Mouse (Mus musculus) MEL (cell line): ENCODE results near the gene Dtx3.

ENCODE experiments used
- CTCF ChIP-seq, 3 experiments: IDR thresholded peaks in 2 of 3; conservative IDR thresholded peaks in 1 of 3; 2 replicates each; pipeline ENCODE4 v1.5.1; 2011 to 2012; ENCODE audit warnings: low read length in 3 of 3, low read depth in 2 of 3, mild to moderate bottlenecking in 2 of 3, improper control_type of control experiment in 1 of 3, inconsistent platforms in 1 of 3, mixed read lengths in 1 of 3, moderate library complexity in 1 of 3; ENCODE audit not compliant: control insufficient read depth in 1 of 3, insufficient read depth in 1 of 3, poor library complexity in 1 of 3, severe bottlenecking in 1 of 3
- EP300 ChIP-seq, 2 experiments: IDR thresholded peaks; 2 replicates each; pipeline ENCODE4 v1.6.1; 2011; ENCODE audit warnings: improper control_type of control experiment in 2 of 2, low read length in 2 of 2, low read depth in 1 of 2, mild to moderate bottlenecking in 1 of 2
- GATA1 ChIP-seq: IDR thresholded peaks from 2 replicates; pipeline ENCODE4 v1.6.1; 2011; ENCODE audit warnings: low read depth, low read length, improper control_type of control experiment
- MAX ChIP-seq: IDR thresholded peaks from 2 replicates; pipeline ENCODE4 v1.6.1; 2011; ENCODE audit warnings: low read length, improper control_type of control experiment
- NELFE ChIP-seq: IDR thresholded peaks from 2 replicates; pipeline ENCODE4 v1.6.1; 2011; ENCODE audit warnings: low read depth, low read length, improper control_type of control experiment
- POLR2AphosphoS5 ChIP-seq: IDR thresholded peaks from 2 replicates; pipeline ENCODE4 v1.6.1; 2012; ENCODE audit warnings: low read depth, borderline replicate concordance, mild to moderate bottlenecking, inconsistent platforms, low read length, moderate library complexity, mixed read lengths
- RAD21 ChIP-seq: IDR thresholded peaks from 2 replicates; pipeline ENCODE4 v1.6.1; 2011; ENCODE audit warnings: mild to moderate bottlenecking, low read depth, low read length, improper control_type of control experiment
- USF1 ChIP-seq: IDR thresholded peaks from 2 replicates; pipeline ENCODE4 v1.6.1; 2014; ENCODE audit warnings: low read depth, mild to moderate bottlenecking, inconsistent platforms, low read length, improper control_type of control experiment, moderate library complexity
- USF2 ChIP-seq, 2 experiments: IDR thresholded peaks; 2 replicates each; pipeline ENCODE4 v1.6.1; 2011 to 2012; ENCODE audit warnings: improper control_type of control experiment in 2 of 2, low read length in 2 of 2, borderline replicate concordance in 1 of 2, inconsistent platforms in 1 of 2, low read depth in 1 of 2, mild to moderate bottlenecking in 1 of 2; ENCODE audit not compliant: insufficient read depth in 1 of 2
- ZC3H11A ChIP-seq: IDR thresholded peaks from 2 replicates; pipeline ENCODE4 v1.6.1; 2012; ENCODE audit warnings: low read depth, mild to moderate bottlenecking, inconsistent platforms, low read length, improper control_type of control experiment
- ZNF384 ChIP-seq: IDR thresholded peaks from 2 replicates; pipeline ENCODE4 v1.6.1; 2012; ENCODE audit warnings: low read depth, mild to moderate bottlenecking, inconsistent platforms, low read length, improper control_type of control experiment

DNA sequence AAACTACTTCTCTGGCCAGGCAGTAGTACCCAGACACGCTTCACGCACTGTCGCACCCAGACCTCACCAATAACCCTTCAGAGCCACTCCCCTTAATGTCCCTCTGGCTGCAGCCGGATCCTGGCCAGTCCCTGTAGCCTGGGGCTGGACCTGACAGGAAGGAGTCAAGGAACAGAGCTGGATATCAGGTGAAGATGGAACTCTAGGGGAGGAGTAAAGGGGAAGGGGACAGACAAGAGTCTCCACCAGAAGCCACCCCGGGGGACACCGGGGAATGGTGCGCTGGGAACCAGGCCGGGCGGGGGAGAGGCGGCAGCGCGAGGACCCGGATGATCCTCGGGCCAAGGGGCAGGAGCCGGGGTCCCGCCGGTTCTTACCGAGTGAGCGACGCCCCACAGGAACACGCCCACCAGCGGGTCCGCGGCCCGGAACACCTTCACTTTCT, 15.5 kb upstream of the Dtx3 start:
- TF ChIP-seq MAX (no peak), GATA1 (no peak), ZC3H11A (no peak), NELFE (no peak), CTCF (IDR thresholded peaks at IDR 0.05 in 2 of 3, conservative IDR thresholded peaks at IDR 0.05 in 1 of 3; ENCODE audit: control insufficient read depth in 1 of 3, insufficient read depth in 1 of 3, low read depth in 2 of 3, low read length in 3 of 3, poor library complexity in 1 of 3, severe bottlenecking in 1 of 3) (no peak), RAD21 (no peak), USF2 (IDR thresholded peaks at IDR 0.05; ENCODE audit: borderline replicate concordance in 1 of 2, insufficient read depth in 1 of 2, low read depth in 1 of 2, low read length in 2 of 2) (no peak), EP300 (IDR thresholded peaks at IDR 0.05; ENCODE audit: low read depth in 1 of 2, low read length in 2 of 2) (no peak), USF1 (no peak), ZNF384 (no peak), POLR2AphosphoS5 (no peak)
